Mouse (Mus musculus): Measurements from ENCODE around the gene Ppp2r5c. TPM values are rescaled to one million over a fixed set of nuclear protein-coding genes. Genes with fewer than 3 reads are reported as not detected.

Ppp2r5c gene
- polyA plus RNA-seq (2017; shearing (Covaris generic)) = 195 TPM

GRCm38 (mm10) chr12:110446290-110447170, at the start of gene Ppp2r5c:
Ppp2r5c (plus strand) TSS chr12:110447120.

DNA sequence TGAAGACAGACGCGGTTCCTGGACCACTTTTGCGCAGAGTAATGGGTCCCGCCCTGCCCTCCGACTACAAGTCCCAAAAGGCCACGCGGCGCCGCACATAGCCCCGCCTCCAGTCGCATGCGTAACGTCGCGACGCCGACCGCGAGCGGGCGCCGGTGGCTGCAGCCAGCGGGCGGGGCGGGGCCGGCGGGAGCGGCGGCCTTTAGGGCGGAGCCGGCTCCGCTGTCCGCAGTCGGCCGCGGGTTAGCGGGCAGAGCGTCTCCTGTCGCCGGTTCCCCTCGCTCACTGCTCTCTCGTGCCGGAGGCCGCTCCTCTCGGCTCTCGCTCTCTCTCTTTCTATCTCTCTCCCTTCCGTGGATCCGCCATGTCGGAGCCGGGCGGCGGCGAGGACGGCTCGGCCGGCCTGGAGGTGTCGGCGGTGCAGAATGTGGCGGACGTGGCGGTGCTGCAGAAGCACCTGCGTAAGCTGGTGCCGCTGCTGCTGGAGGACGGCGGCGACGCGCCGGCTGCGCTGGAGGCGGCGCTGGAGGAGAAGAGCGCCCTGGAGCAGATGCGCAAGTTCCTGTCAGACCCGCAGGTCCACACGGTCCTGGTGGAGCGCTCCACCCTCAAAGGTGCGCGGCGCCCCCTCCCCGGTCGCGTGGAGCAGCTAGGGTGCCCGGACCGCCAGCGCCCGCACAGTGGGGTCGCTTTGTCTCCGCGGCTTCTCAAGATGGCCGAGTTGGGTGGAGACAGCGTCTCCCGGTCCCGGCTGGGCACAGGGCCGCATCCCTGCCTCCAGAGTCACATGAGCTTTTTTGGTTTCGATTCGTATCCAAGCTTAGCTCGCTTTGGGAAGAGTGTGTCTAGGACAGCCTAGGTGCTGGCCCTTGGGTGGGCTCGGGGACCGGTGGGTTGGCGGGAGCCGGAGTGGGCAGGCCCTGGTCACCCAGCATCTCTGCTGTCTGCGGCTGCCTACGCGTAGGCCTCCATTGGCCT, 154.6 kb downstream of the Ppp2r5c start, which contains the start of gene Dync1h1:
TSS of gene Dync1h1 (plus strand) at position 212 of the 978 bp plus-strand sequence.

Other genes with a start within 250 kb of the Ppp2r5c start
- not detected for gene Dio3, start 168.1 kb upstream of the Ppp2r5c start, polyA plus RNA-seq (2017; shearing (Covaris generic))
- 32.2 TPM for gene Dync1h1, start 154.3 kb downstream of the Ppp2r5c start, polyA plus RNA-seq (2017; shearing (Covaris generic))
- gene 1700001K19Rik, start 235.5 kb downstream of the Ppp2r5c start, polyA plus RNA-seq (2017; shearing (Covaris generic)) = 0.70 TPM